Mouse (Mus musculus) midbrain, embryonic 16.5 days (tissue): Measurements from ENCODE around the gene Sema3b. TPM values are rescaled to one million over a fixed set of nuclear protein-coding genes. Genes with fewer than 3 reads are reported as not detected.

Source experiments
- ATAC-seq: fragments of 200-750 bp; cut with Nextera tagmentation; 2 replicates; pipeline ENCODE4 v1.8.0; 2017; ENCODE audit warnings: moderate TSS enrichment
- H3K27ac ChIP-seq: fragments of 300-500 bp; sonication (generic); 2 replicates; pipeline ENCODE4 v1.5.1; 2014; ENCODE audit warnings: mild to moderate bottlenecking, low read length, mixed read lengths
- H3K27me3 ChIP-seq: fragments of 300-500 bp; sonication (generic); 2 replicates; pipeline ENCODE4 v1.6.1; 2014; ENCODE audit warnings: low read depth, low read length, mixed read lengths; ENCODE audit not compliant: control insufficient read depth, insufficient read depth
- H3K36me3 ChIP-seq: fragments of 300-500 bp; sonication (generic); 2 replicates; pipeline ENCODE4 v1.6.1; 2014; ENCODE audit warnings: mild to moderate bottlenecking, low read length, moderate library complexity, mixed read lengths; ENCODE audit not compliant: control insufficient read depth, insufficient read depth
- H3K4me1 ChIP-seq: fragments of 300-500 bp; sonication (generic); 2 replicates; pipeline ENCODE4 v1.6.1; 2014; ENCODE audit warnings: mild to moderate bottlenecking, low read length, mixed read lengths; ENCODE audit not compliant: control insufficient read depth, insufficient read depth
- H3K4me2 ChIP-seq: fragments of 300-500 bp; sonication (generic); 2 replicates; pipeline ENCODE4 v1.6.1; 2014; ENCODE audit warnings: mild to moderate bottlenecking, low read length, mixed read lengths
- H3K4me3 ChIP-seq: fragments of 300-500 bp; sonication (generic); 2 replicates; pipeline ENCODE4 v1.5.1; 2014; ENCODE audit warnings: low read depth, mild to moderate bottlenecking, low read length, moderate library complexity, mixed read lengths
- H3K9ac ChIP-seq: fragments of 300-500 bp; sonication (generic); 2 replicates; pipeline ENCODE4 v1.6.1; 2014; ENCODE audit warnings: low read depth, low read length, mixed read lengths
- H3K9me3 ChIP-seq: fragments of 300-500 bp; sonication (generic); replicated peaks from 2 replicates; pipeline ENCODE4 v1.6.1; 2014; ENCODE audit warnings: mild to moderate bottlenecking, low read length, mixed read lengths; ENCODE audit not compliant: control insufficient read depth, poor library complexity, severe bottlenecking
- WGBS: fragments of 180-500 bp; shearing (Covaris S2); extraction: QIAGEN DNeasy Blood & Tissue Kit; methylation state at CpG from one replicate; pipeline ENCODE4 v1.1.7; 2014; 5-methylcytosine and 5-hydroxymethylcytosine counted together
- polyA plus RNA-seq: library from polyadenylated mRNA; unstranded; fragments of >200 nt; fragmentation: Nextera tagmentation; extraction: Ambion mirVana; gene quantifications from 2 replicates; pipeline ENCODE4 v1.2.1, GENCODE M21; 2015

Sema3b gene
- 3.7 and 3.9 TPM in 2 replicates for polyA plus RNA-seq

DNA sequence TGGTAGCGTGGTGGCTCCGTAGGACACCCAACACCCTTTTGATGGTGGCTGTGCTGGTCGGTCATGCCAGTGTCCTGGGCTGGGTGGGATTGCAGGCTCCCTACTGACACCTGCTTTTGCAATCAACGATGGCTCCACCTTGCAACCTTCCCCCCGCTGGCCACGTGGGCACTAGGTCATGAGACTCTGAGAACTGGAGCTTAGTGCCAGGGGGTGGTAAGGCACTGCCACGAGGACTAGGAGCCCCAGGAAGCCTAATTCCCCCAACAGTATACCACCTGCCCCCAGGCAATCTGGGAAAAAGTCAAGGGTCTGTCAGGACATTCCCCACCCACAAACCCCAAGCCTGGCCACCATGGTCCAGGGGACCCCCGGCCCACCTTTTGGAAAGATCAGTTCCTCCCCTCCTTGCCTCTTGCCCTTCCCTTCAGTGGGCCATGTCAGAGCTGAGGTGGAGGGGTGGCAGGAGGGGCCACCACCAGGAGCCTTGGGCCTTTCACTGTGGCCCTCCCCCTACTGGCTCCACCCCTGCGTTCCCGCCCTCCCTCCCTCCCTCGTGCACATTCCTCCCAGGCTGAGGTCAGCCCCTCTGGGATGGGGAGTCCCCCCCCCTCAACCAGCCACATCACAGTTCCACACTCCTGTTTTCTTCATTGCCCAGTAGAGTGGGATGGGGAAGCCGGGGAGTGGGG is at the start of gene Sema3b:
Sema3b (minus strand) TSS at position 489 of the 692 bp plus-strand sequence.
- Histone ChIP-seq H3K9me3 (no peaks in the 10 kb centered on the region), H3K4me3 (no peak within 1 kb of the TSS), H3K4me2 (no peak within 1 kb of the TSS), H3K27ac (no peak within 1 kb of the TSS), H3K36me3 (no peaks in the 10 kb centered on the region), H3K27me3 (no peaks in the 10 kb centered on the region), H3K4me1 (peaks cover 17% of the 10 kb centered on the region), H3K9ac (no peak within 1 kb of the TSS)
- ATAC-seq, result no peak
- 39% methylated on average over 12 of the region's 12 CpGs for WGBS

DNA sequence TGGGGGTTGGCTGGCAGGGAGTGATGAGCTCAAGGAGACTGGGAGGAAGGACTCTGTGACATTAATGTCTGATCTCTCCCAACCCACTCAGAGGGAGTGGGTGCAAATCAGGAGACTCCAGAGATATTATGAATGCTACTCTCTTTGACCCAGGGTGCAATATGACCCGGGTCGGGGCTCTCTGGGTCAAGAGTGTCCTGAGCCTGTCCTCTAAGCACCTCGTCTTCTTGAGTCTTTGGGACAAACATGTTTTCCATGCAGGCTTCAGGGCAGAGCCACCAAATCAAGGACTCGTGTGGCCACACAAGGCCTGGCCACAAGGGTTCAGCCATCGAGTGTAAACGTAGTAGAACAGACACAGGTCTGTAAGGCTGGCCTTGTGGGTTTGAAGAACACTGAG is 49.1 kb upstream of the Sema3b start:
- Histone ChIP-seq H3K27me3 (no peaks in the 10 kb centered on the region), H3K4me1 (no peaks in the 10 kb centered on the region; the same call in 1 of the 2 replicates), H3K36me3 (no peaks in the 10 kb centered on the region), H3K27ac (no peak overlapping the region), H3K9ac (no peak overlapping the region), H3K4me2 (no peak overlapping the region), H3K9me3 (no peaks in the 10 kb centered on the region), H3K4me3 (no peak overlapping the region)
- ATAC-seq, result no peak
- WGBS, result 87% methylated on average over 6 of the region's 6 CpGs

DNA sequence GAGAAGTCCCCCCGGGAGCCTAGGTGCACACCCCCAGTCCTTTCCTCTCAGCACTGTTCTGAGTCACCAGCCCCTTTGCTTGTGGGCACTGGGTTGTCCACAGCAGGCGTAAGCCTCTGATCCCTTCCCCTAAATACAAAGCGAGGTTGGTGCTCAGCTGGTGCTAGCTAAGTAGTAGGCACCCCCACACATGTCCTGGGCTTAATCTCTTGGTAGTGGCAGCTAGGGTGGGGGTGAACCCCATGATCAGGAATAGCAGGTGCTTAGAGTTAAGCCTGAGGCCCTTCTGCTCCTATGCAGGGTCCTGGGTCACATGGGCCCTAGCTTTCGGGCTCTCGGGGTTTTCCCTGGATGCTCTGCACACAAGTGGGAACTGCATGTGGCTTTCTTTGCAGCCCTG is 48.1 kb upstream of the Sema3b start:
- H3K27me3 ChIP-seq, result no peaks in the 10 kb centered on the region
- H3K4me1 ChIP-seq, result no peaks in the 10 kb centered on the region
- no peak for ATAC-seq
- no peaks in the 10 kb centered on the region for H3K36me3 ChIP-seq
- no peak overlapping the region for H3K4me2 ChIP-seq
- WGBS, result 83% methylated on average over 5 of the region's 5 CpGs
- no peak overlapping the region for H3K9ac ChIP-seq
- no peak overlapping the region for H3K4me3 ChIP-seq
- H3K9me3 ChIP-seq, result no peaks in the 10 kb centered on the region
- H3K27ac ChIP-seq, result no peak overlapping the region

DNA sequence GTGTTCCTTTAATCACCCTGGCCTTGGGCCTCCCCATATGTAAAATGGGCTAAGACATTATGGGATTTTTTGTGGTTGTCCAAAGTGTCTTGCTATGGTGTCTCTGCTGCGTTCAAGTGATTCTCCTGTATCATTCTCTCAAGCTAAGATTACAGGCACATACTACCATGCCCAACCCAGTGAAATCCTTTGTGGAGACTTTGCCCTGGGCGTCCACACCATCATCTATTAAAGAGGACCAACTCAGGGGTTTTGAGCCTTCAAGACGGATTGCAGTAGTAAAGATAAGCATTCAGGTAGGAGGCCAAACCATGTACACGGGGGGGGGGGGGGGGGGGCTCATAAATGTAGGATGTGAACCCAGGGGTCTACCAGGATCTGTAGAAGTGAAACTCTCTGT is 45.6 kb upstream of the Sema3b start:
- H3K36me3 ChIP-seq, result no peaks in the 10 kb centered on the region
- H3K4me2 ChIP-seq, result no peak overlapping the region
- no peaks in the 10 kb centered on the region for H3K27me3 ChIP-seq
- no peak overlapping the region for H3K9ac ChIP-seq
- peaks cover 7% of the 10 kb centered on the region; the same call in 1 of the 2 replicates for H3K4me1 ChIP-seq
- WGBS, result 79% methylated on average over 4 of the region's 4 CpGs
- no peak for ATAC-seq
- no peaks in the 10 kb centered on the region for H3K9me3 ChIP-seq
- no peak overlapping the region for H3K4me3 ChIP-seq
- H3K27ac ChIP-seq, result no peak overlapping the region

DNA sequence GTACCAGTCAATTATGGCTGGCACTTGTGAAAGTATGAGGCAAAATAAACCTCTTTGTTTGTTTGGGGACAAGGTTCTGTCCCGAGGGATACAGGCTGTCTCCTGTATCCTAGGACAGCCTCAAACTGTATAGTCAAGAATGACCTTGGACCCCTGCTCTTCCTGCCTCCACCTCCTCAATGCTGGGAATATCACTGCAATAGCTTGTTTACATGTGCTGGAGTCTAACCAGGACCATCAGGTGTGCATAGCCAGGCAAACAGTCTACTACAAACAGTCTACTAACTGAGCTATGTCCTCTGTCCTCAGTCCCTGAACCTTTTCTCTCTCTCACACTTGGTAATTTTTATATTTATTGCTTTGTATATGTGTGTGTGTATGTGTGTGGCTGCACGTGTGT is 44.4 kb upstream of the Sema3b start:
- no peak for ATAC-seq
- Histone ChIP-seq H3K27ac (no peak overlapping the region), H3K9me3 (no peaks in the 10 kb centered on the region)

DNA sequence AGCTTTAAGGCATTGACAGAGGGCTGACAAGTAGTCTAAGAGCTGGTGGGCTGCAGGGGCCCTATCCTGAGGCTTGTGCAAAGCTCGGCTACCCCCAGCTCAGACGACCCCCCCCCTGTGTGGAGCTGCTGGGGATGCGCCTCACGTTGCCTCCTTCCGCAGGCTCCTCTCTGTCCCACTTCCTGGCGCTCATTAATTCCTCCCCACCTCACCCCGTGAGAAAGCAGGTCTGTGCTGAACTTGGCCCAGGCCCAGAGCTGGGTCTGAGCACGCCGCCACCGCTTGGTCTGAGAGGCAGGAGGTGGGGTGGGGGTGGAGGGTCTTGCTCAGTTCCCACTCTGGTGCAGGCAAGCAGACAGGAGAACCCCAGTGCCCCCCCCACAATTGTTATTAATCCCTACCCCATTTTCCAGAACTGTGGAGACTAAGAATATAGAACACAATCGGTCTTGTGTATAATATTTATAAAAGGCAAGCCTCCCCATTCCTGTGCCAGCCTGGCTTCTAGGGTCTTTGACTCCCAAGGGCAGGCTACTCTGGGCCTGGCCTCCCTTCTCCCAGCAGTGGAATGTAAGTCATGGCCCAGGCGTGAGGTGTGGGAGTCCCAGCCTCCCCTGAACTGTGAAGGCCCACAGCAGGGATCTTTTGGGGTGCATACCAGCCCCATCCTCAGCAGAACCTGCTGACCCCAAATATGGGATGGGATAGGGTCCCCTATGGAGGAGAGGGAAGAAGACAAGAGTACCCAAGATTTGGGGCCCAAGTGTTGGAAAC is 41.9 kb upstream of the Sema3b start:
- H3K27ac ChIP-seq, result peak overlapping the region; percentile 70
- no peaks in the 10 kb centered on the region for H3K36me3 ChIP-seq
- no peak overlapping the region for H3K9ac ChIP-seq

More for the DNA sequence above, 44.4 kb upstream of the Sema3b start:
- Histone ChIP-seq H3K4me3 (no peak overlapping the region), H3K27me3 (no peaks in the 10 kb centered on the region), H3K4me2 (no peak overlapping the region), H3K4me1 (peaks cover 7% of the 10 kb centered on the region; the same call in 1 of the 2 replicates), H3K9ac (no peak overlapping the region), H3K36me3 (no peaks in the 10 kb centered on the region)
- WGBS, result 92% methylated on average over 2 of the region's 2 CpGs

DNA sequence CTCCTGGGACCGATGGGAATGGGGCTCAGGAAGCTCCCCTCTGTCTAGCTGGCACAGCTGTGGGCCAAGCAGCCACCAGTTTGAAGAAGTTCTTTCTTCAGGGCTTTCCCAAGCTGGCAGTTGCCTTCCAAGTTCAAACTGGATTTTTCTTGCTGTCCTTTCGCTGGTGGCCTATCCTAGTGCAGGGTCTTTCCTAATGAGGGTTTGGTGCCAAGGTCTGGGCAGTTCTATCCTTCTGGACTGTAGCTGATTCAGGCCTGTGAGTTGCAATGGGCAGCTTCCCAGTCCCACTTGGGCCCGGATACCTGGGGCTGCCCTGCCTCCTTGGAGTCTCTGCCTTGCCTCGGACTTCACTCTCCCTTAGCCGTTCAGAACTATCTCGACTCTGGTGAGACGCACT is 41.2 kb upstream of the Sema3b start:
- 64% methylated on average over 7 of the region's 7 CpGs for WGBS

More for the DNA sequence above, 41.9 kb upstream of the Sema3b start:
- H3K4me1 ChIP-seq, result peaks cover 7% of the 10 kb centered on the region; the same call in 1 of the 2 replicates
- H3K9me3 ChIP-seq, result no peaks in the 10 kb centered on the region
- 29% methylated on average over 12 of the region's 12 CpGs for WGBS
- no peak overlapping the region for H3K4me3 ChIP-seq
- peak; percentile 83 for ATAC-seq
- H3K27me3 ChIP-seq, result no peaks in the 10 kb centered on the region
- H3K4me2 ChIP-seq, result no peak overlapping the region

DNA sequence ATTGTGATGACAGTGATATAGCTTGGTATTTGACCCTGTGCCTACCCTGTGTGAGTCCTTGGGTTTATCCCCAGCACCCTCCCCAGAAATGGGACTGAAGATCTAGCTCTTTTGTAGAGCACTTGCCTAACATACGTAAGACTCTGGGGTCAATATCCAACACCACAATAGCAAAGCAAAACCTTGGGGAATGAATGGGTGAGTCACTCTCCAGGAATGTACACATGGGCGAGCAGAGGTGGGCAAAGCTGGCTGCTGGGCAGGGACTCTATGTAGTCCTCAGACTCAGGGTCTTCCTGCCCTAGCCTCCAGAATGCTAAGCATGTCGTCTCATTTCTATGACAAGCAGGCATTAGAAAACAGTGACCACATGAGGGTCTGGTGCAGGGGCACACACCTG is 39.7 kb upstream of the Sema3b start:
- Histone ChIP-seq H3K27ac (no peak overlapping the region), H3K36me3 (no peaks in the 10 kb centered on the region), H3K27me3 (no peaks in the 10 kb centered on the region), H3K9me3 (no peaks in the 10 kb centered on the region), H3K4me3 (no peak overlapping the region), H3K4me1 (peaks cover 19% of the 10 kb centered on the region), H3K4me2 (no peak overlapping the region), H3K9ac (no peak overlapping the region)
- no peak for ATAC-seq
- 72% methylated on average over 3 of the region's 3 CpGs for WGBS

More for the DNA sequence above, 41.2 kb upstream of the Sema3b start:
- peak overlapping the region; percentile 58 for H3K27ac ChIP-seq
- H3K36me3 ChIP-seq, result no peaks in the 10 kb centered on the region
- no peak overlapping the region for H3K9ac ChIP-seq
- H3K9me3 ChIP-seq, result no peaks in the 10 kb centered on the region
- peaks cover 10% of the 10 kb centered on the region for H3K4me1 ChIP-seq
- no peaks in the 10 kb centered on the region for H3K27me3 ChIP-seq
- 0 out of 2 replicates have a peak, but pooled peaks have one; percentile 10 for ATAC-seq
- no peak overlapping the region for H3K4me2 ChIP-seq
- H3K4me3 ChIP-seq, result no peak overlapping the region

DNA sequence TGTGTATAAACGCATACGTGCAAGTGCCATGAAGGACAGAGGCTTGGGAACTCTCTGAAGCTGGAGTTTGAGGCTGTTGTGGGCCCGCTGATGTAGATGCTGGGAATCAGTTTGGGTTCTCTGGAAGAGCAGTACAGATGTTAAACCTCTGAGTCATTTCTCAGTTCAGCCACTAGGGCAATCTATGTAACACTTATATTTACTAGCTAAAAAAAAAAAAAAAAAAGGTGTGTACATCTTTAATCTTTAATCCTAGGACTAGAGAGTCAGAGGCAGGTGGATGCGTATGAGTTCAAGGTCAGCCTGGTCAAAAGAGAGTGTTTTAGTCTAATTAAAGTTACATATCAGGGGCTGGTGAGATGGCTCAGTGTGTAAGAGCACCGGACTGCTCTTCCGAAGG is 37.9 kb upstream of the Sema3b start:
- no peak for ATAC-seq
- no peak overlapping the region for H3K27ac ChIP-seq
- peaks cover 19% of the 10 kb centered on the region for H3K4me1 ChIP-seq
- 85% methylated on average over 6 of the region's 6 CpGs for WGBS
- H3K4me3 ChIP-seq, result no peak overlapping the region
- H3K9ac ChIP-seq, result no peak overlapping the region
- no peaks in the 10 kb centered on the region for H3K27me3 ChIP-seq
- H3K9me3 ChIP-seq, result no peaks in the 10 kb centered on the region
- H3K36me3 ChIP-seq, result no peaks in the 10 kb centered on the region
- no peak overlapping the region for H3K4me2 ChIP-seq
